ENCODE assay signal across 29 mouse cellular contexts in the genomic region with DNA sequence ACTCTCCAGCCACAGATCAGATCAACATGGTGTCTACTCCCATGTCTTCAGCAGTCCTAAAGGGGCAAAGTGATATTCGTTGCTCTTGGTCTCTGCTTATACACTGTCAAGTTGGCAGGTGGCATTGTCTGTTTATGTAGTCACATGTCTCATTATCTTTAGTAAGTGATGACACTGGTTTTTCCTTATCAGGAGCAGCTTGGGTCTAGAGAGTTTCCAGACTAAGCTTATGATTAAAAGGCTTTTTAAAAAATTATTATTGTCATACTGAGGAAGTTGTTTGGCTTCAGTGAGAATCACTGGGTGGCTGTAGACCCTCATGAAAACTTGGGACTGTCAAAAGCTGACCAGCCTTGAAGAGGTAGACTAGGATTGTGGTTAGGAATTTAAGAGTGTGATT. TPM values are rescaled to one million over a fixed set of nuclear protein-coding genes. Genes with fewer than 3 reads are reported as not detected.
DNase-seq lines count a peak whose midpoint lies in the region; ATAC-seq and TF ChIP-seq lines count a peak whose summit lies in the region.
"Had no signal": no experiment of that assay in that cellular context is flagged by ENCODE, and none has a peak within 500 bp of the region (broad histone marks: within the 10 kb centered on the region; RNA-seq: fewer than 3 reads in every experiment).

Gene Ins2, minus strand, starts transcription at position 101 of the 400 bp plus-strand sequence.

- no peak within 1 kb of the TSS for H3K9ac ChIP-seq in liver, embryonic 16.5 days (ENCODE audit: low read depth, low read length)
- no peak within 1 kb of the TSS for H3K9ac ChIP-seq in liver, embryonic 11.5 days (ENCODE audit: low read depth, low read length)
- no peak within 1 kb of the TSS for H3K9ac ChIP-seq in MEL (ENCODE audit: control insufficient read depth, low read depth, low read length, poor library complexity, severe bottlenecking)
- no peak within 1 kb of the TSS for H3K9ac ChIP-seq in intestine, embryonic 16.5 days (ENCODE audit: low read depth, low read length)
- H3K9ac ChIP-seq in stomach, embryonic 16.5 days (ENCODE audit: low read length), result no peak within 1 kb of the TSS
- H3K9ac ChIP-seq: forebrain, embryonic 13.5 days; hindbrain, embryonic 12.5 days had no signal

- H3K9me3 ChIP-seq in liver, embryonic 16.5 days (replicated peaks; ENCODE audit: control insufficient read depth, low read length), result no peaks in the 10 kb centered on the region
- H3K9me3 ChIP-seq in liver, embryonic 11.5 days (ENCODE audit: control insufficient read depth, low read length), result no peaks in the 10 kb centered on the region
- no peaks in the 10 kb centered on the region for H3K9me3 ChIP-seq in MEL (replicated peaks; ENCODE audit: insufficient read depth, low read length)
- no peaks in the 10 kb centered on the region for H3K9me3 ChIP-seq in intestine, embryonic 16.5 days (ENCODE audit: control insufficient read depth, low read length)
- H3K9me3 ChIP-seq in stomach, embryonic 16.5 days (replicated peaks; ENCODE audit: control insufficient read depth, low read length), result no peaks in the 10 kb centered on the region
- H3K9me3 ChIP-seq: forebrain, embryonic 10.5 days; forebrain, embryonic 13.5 days; hindbrain, embryonic 12.5 days had no signal

- DNase-seq in liver, embryonic 11.5 days (ENCODE audit: low spot score), result no peak
- no peak for DNase-seq in MEL (ENCODE audit: low read depth, low spot score)
- no peak for DNase-seq in left cerebral cortex, postnatal 14 days (ENCODE audit: low spot score in 2 of 2)
- DNase-seq in left cerebral cortex, postnatal 10 days (ENCODE audit: extremely low spot score in 1 of 2, low spot score in 2 of 2), result no peak
- DNase-seq: adrenal gland, postnatal 10 days; adrenal gland, postnatal 36 days; cerebellum, adult 18-20 months; cerebellum, adult 9-10 months; cerebellum, postnatal 14 days; gastrocnemius, postnatal 10 days; gastrocnemius, postnatal 36 days had no signal

- WGBS in liver, embryonic 16.5 days (ENCODE audit: insufficient replicate concordance), result 27% methylated on average over 1 of the region's 1 CpGs
- 54% methylated on average over 1 of the region's 1 CpGs for WGBS in liver, embryonic 11.5 days
- WGBS in intestine, embryonic 16.5 days, result 76% methylated on average over 1 of the region's 1 CpGs
- 73% methylated on average over 1 of the region's 1 CpGs for WGBS in stomach, embryonic 16.5 days

- H3K27me3 ChIP-seq in liver, embryonic 16.5 days (ENCODE audit: control insufficient read depth, insufficient read depth, low read depth, low read length), result no peaks in the 10 kb centered on the region
- H3K27me3 ChIP-seq in liver, embryonic 11.5 days (replicated peaks; ENCODE audit: control insufficient read depth, insufficient read depth, low read length), result no peaks in the 10 kb centered on the region
- H3K27me3 ChIP-seq in MEL (ENCODE audit: control insufficient read depth in 1 of 2, insufficient read depth in 2 of 2, low read length in 2 of 2), result no peaks in the 10 kb centered on the region; a peak in 1 of 4 replicates
- H3K27me3 ChIP-seq in intestine, embryonic 16.5 days (replicated peaks; ENCODE audit: control insufficient read depth, insufficient read depth, low read length), result no peaks in the 10 kb centered on the region
- no peaks in the 10 kb centered on the region for H3K27me3 ChIP-seq in stomach, embryonic 16.5 days (ENCODE audit: control insufficient read depth, insufficient read depth, low read length)
- H3K27me3 ChIP-seq: forebrain, embryonic 13.5 days; hindbrain, embryonic 12.5 days; Patski had no signal

- H3K4me2 ChIP-seq in liver, embryonic 16.5 days (ENCODE audit: low read depth, low read length), result no peak within 1 kb of the TSS
- H3K4me2 ChIP-seq in liver, embryonic 11.5 days, result no peak within 1 kb of the TSS
- H3K4me2 ChIP-seq in intestine, embryonic 16.5 days (ENCODE audit: low read depth, low read length), result no peak within 1 kb of the TSS
- H3K4me2 ChIP-seq in stomach, embryonic 16.5 days (ENCODE audit: low read depth, low read length), result no peak within 1 kb of the TSS
- H3K4me2 ChIP-seq: forebrain, embryonic 13.5 days; heart, embryonic 11.5 days; hindbrain, embryonic 12.5 days had no signal

- H3K27ac ChIP-seq in liver, embryonic 16.5 days (ENCODE audit: low read length), result no peak within 1 kb of the TSS
- no peak within 1 kb of the TSS for H3K27ac ChIP-seq in liver, embryonic 11.5 days (ENCODE audit: low read depth, low read length)
- H3K27ac ChIP-seq in MEL (ENCODE audit: control insufficient read depth, low read depth, low read length), result no peak within 1 kb of the TSS
- no peak within 1 kb of the TSS for H3K27ac ChIP-seq in intestine, embryonic 16.5 days (ENCODE audit: low read length)
- no peak within 1 kb of the TSS for H3K27ac ChIP-seq in stomach, embryonic 16.5 days (ENCODE audit: low read length)
- H3K27ac ChIP-seq: forebrain, embryonic 10.5 days; forebrain, embryonic 13.5 days; hindbrain, embryonic 12.5 days had no signal

- TF ChIP-seq CTCF in MEL (IDR thresholded peaks at IDR 0.05 in 2 of 3, conservative IDR thresholded peaks at IDR 0.05 in 1 of 3; ENCODE audit: control insufficient read depth in 1 of 3, insufficient read depth in 1 of 3, low read depth in 2 of 3, low read length in 3 of 3, poor library complexity in 1 of 3, severe bottlenecking in 1 of 3), result no peak

- no peak within 1 kb of the TSS for H3K4me3 ChIP-seq in liver, embryonic 16.5 days (ENCODE audit: low read depth, low read length)
- no peak within 1 kb of the TSS for H3K4me3 ChIP-seq in liver, embryonic 11.5 days (ENCODE audit: low read depth, low read length)
- H3K4me3 ChIP-seq in MEL (ENCODE audit: control insufficient read depth in 1 of 2, insufficient read depth in 1 of 2, low read depth in 2 of 2, low read length in 2 of 2), result no peak within 1 kb of the TSS
- H3K4me3 ChIP-seq in intestine, embryonic 16.5 days (ENCODE audit: low read length), result no peak within 1 kb of the TSS
- no peak within 1 kb of the TSS for H3K4me3 ChIP-seq in stomach, embryonic 16.5 days (replicated peaks; ENCODE audit: low read length)
- H3K4me3 ChIP-seq: forebrain, embryonic 10.5 days; forebrain, embryonic 13.5 days; hindbrain, embryonic 12.5 days had no signal

- intact Hi-C loops in left cerebral cortex, postnatal 14 days (cut with DNase I), result no loop called here
- intact Hi-C loops in left cerebral cortex, postnatal 10 days (cut with DNase I), result no loop called here

- no peak for TF ChIP-seq RAD21 in MEL (IDR thresholded peaks at IDR 0.05; ENCODE audit: low read depth, low read length)

- no peaks in the 10 kb centered on the region for H3K4me1 ChIP-seq in liver, embryonic 16.5 days (ENCODE audit: control insufficient read depth, low read depth, low read length)
- H3K4me1 ChIP-seq in liver, embryonic 11.5 days (replicated peaks; ENCODE audit: control insufficient read depth, insufficient read depth, low read length), result no peaks in the 10 kb centered on the region
- no peaks in the 10 kb centered on the region for H3K4me1 ChIP-seq in MEL (ENCODE audit: control insufficient read depth in 1 of 2, insufficient read depth in 2 of 2, low read length in 2 of 2)
- H3K4me1 ChIP-seq in intestine, embryonic 16.5 days (ENCODE audit: control insufficient read depth, insufficient read depth, low read length), result no peaks in the 10 kb centered on the region
- no peaks in the 10 kb centered on the region for H3K4me1 ChIP-seq in stomach, embryonic 16.5 days (ENCODE audit: control insufficient read depth, insufficient read depth, low read length)
- H3K4me1 ChIP-seq: forebrain, embryonic 10.5 days; forebrain, embryonic 13.5 days; hindbrain, embryonic 12.5 days had no signal

- no peaks in the 10 kb centered on the region for H3K79me2 ChIP-seq in MEL (ENCODE audit: control insufficient read depth, insufficient read depth, low read length, poor library complexity)

- no peak for TF ChIP-seq POLR2A in MEL (IDR thresholded peaks at IDR 0.05; ENCODE audit: control insufficient read depth in 1 of 2, insufficient read depth in 1 of 2, low read depth in 1 of 2, low read length in 2 of 2, poor library complexity in 1 of 2)

- no peak for ATAC-seq in liver, embryonic 16.5 days (ENCODE audit: low read depth)
- no peak for ATAC-seq in liver, embryonic 11.5 days (replicated peaks; ENCODE audit: low FRiP score)
- no peak for ATAC-seq in intestine, embryonic 16.5 days
- no peak for ATAC-seq in stomach, embryonic 16.5 days (ENCODE audit: insufficient read depth, low FRiP score)
- ATAC-seq: forebrain, embryonic 13.5 days; forebrain, embryonic 16.5 days; Patski had no signal

- H3K36me3 ChIP-seq in liver, embryonic 16.5 days (ENCODE audit: control insufficient read depth, insufficient read depth), result no peaks in the 10 kb centered on the region
- H3K36me3 ChIP-seq in liver, embryonic 11.5 days (ENCODE audit: control insufficient read depth, insufficient read depth, low read length), result no peaks in the 10 kb centered on the region
- H3K36me3 ChIP-seq in MEL (ENCODE audit: control insufficient read depth in 1 of 2, insufficient read depth in 2 of 2, low read length in 2 of 2), result no peaks in the 10 kb centered on the region
- H3K36me3 ChIP-seq in intestine, embryonic 16.5 days (ENCODE audit: control insufficient read depth, insufficient read depth, low read length), result no peaks in the 10 kb centered on the region
- no peaks in the 10 kb centered on the region for H3K36me3 ChIP-seq in stomach, embryonic 16.5 days (ENCODE audit: control insufficient read depth, insufficient read depth, low read length)
- H3K36me3 ChIP-seq: forebrain, embryonic 10.5 days; hindbrain, embryonic 12.5 days had no signal

- TF ChIP-seq EP300 in MEL (IDR thresholded peaks at IDR 0.05; ENCODE audit: low read depth in 1 of 2, low read length in 2 of 2), result no peak; a peak in 1 of 4 replicates

TF ChIP-seq in MEL, 35 proteins besides CTCF, POLR2A, EP300 and RAD21 (continues in another document):
- peak; percentile 63; the same call in 1 of the 2 replicates for TF ChIP-seq USF1 (IDR thresholded peaks at IDR 0.05; ENCODE audit: low read depth, low read length)
- TF ChIP-seq ZNF384 (IDR thresholded peaks at IDR 0.05; ENCODE audit: low read depth, low read length), result no peak
- no peak for TF ChIP-seq TBP (IDR thresholded peaks at IDR 0.05; ENCODE audit: low read depth, low read length)
- no peak for TF ChIP-seq ZKSCAN1 (IDR thresholded peaks at IDR 0.05; ENCODE audit: low read depth, low read length)
- TF ChIP-seq ZC3H11A (IDR thresholded peaks at IDR 0.05; ENCODE audit: low read depth, low read length), result no peak
- no peak for TF ChIP-seq TAL1 (IDR thresholded peaks at IDR 0.05; ENCODE audit: low read length)
- TF ChIP-seq ELF1 (IDR thresholded peaks at IDR 0.05; ENCODE audit: low read depth, low read length), result no peak

RNA-seq across cellular contexts. Expression of gene Ins2, which starts in this region (rescaled TPM):
- polyA plus RNA-seq in liver, embryonic 16.5 days (2015; fragmentation: Nextera tagmentation; extraction: Ambion mirVana), result 1.0 and 21.6 TPM in 2 replicates
- not detected in 2 replicates for polyA plus RNA-seq in liver, embryonic 11.5 days (2014; fragmentation: Nextera tagmentation; extraction: Ambion mirVana)
- total RNA-seq in MEL (2012; rRNA removed), result not detected in 2 replicates
- polyA plus RNA-seq in MEL (2012; ENCODE audit: insufficient read depth in 1 of 2, insufficient read length in 2 of 2, low read depth in 1 of 2, low replicate concordance in 2 of 2, missing spikeins in 1 of 2), result not detected
- polyA plus RNA-seq in intestine, embryonic 16.5 days (2015; fragmentation: Nextera tagmentation; extraction: Ambion mirVana), result 236 and 308 TPM in 2 replicates
- polyA plus RNA-seq in stomach, embryonic 16.5 days (2015; fragmentation: Nextera tagmentation; extraction: Ambion mirVana), result 350 and 420 TPM in 2 replicates
- total RNA-seq in left cerebral cortex, postnatal 14 days (2021), result not detected
- not detected for total RNA-seq in left cerebral cortex, postnatal 10 days (2021)
- total RNA-seq: adrenal gland, adult 18-20 months; adrenal gland, postnatal 10 days; adrenal gland, postnatal 36 days; ES-E14; gastrocnemius, adult 18-20 months; gastrocnemius, postnatal 10 days; gastrocnemius, postnatal 36 days; granulocyte monocyte progenitor cell, adult 5-6 weeks; heart, adult 8-10 months; heart, postnatal 25 days; hematopoietic stem cell, adult 5-6 weeks had no signal
- polyA plus RNA-seq: embryonic facial prominence, embryonic 11.5 days; embryonic facial prominence, embryonic 14.5 days; forebrain, embryonic 10.5 days; forebrain, embryonic 13.5 days; heart, embryonic 11.5 days; hindbrain, embryonic 12.5 days; Patski had no signal
